10 mouse cellular contexts compared by ENCODE assay signal in genomic region chr11:119720101-119721048, GRCm38 (mm10).
DNase-seq lines count a peak whose midpoint lies in the region; ATAC-seq and TF ChIP-seq lines count a peak whose summit lies in the region.
"Had no signal": no experiment of that assay in that cellular context is flagged by ENCODE, and none has a peak within 500 bp of the region (broad histone marks: within the 10 kb centered on the region; RNA-seq: fewer than 3 reads in every experiment).

No protein-coding gene starts in this region.

- H3K9ac ChIP-seq in forebrain, embryonic 15.5 days (replicated peaks): no peak overlapping the region
- H3K9ac ChIP-seq: intestine, embryonic 15.5 days; liver, embryonic 14.5 days had no signal

- ATAC-seq in forebrain, embryonic 15.5 days (replicated peaks): no peak
- ATAC-seq: forebrain, embryonic 14.5 days; intestine, embryonic 15.5 days had no signal

- 71% methylated on average over 9 of the region's 9 CpGs for WGBS in forebrain, embryonic 15.5 days

- H3K27ac ChIP-seq in layer of hippocampus, adult 2 months: peak overlapping the region; percentile 63
- H3K27ac ChIP-seq in forebrain, embryonic 15.5 days (replicated peaks): no peak overlapping the region
- H3K27ac ChIP-seq: intestine, embryonic 15.5 days; liver, embryonic 14.5 days had no signal

- peaks cover 12% of the 10 kb centered on the region; the same call in 1 of the 2 replicates for H3K4me1 ChIP-seq in forebrain, embryonic 15.5 days

- H3K4me3 ChIP-seq in layer of hippocampus, adult 2 months: no peak overlapping the region
- H3K4me3 ChIP-seq in forebrain, embryonic 15.5 days: no peak overlapping the region
- H3K4me3 ChIP-seq: intestine, embryonic 15.5 days had no signal

- TF ChIP-seq CTCF in layer of hippocampus, adult 2 months (conservative IDR thresholded peaks at IDR 0.05): no peak

- no peaks in the 10 kb centered on the region for H3K9me3 ChIP-seq in forebrain, embryonic 15.5 days
- H3K9me3 ChIP-seq: intestine, embryonic 15.5 days had no signal

- no peak for DNase-seq in layer of hippocampus, adult 2 months (ENCODE audit: low spot score in 2 of 2)
- DNase-seq in layer of hippocampus, postnatal 25 days (ENCODE audit: extremely low spot score in 1 of 2, low spot score in 1 of 2): no peak
- peak; percentile 30 for DNase-seq in gastrocnemius, postnatal 14 days
- peak; percentile 57 to 60 for DNase-seq in heart, postnatal 36 days
- DNase-seq in skeletal muscle tissue, adult 2 months (ENCODE audit: low read depth, low spot score): peak; percentile 47
- no peak for DNase-seq in ovary, adult 18-20 months (ENCODE audit: low spot score)

- H3K4me2 ChIP-seq in forebrain, embryonic 15.5 days (replicated peaks): no peak overlapping the region
- H3K4me2 ChIP-seq: intestine, embryonic 15.5 days had no signal

- intact Hi-C loops in gastrocnemius, postnatal 14 days (cut with DNase I; ENCODE audit: low total_unique reads): no loop called here
- intact Hi-C loops in heart, postnatal 36 days (cut with DNase I): no loop called here

- H3K27me3 ChIP-seq in forebrain, embryonic 15.5 days: no peaks in the 10 kb centered on the region
- H3K27me3 ChIP-seq: intestine, embryonic 15.5 days had no signal

- no peaks in the 10 kb centered on the region for H3K36me3 ChIP-seq in forebrain, embryonic 15.5 days
- H3K36me3 ChIP-seq: intestine, embryonic 15.5 days had no signal

Comparison
In these comparisons a context has a peak if more than half of its experiments do, and no peak if none do; other contexts are left out.
1. DNase-seq: peak in gastrocnemius, postnatal 14 days (single experiment), heart, postnatal 36 days (2 of 2) and skeletal muscle tissue, adult 2 months (single experiment); none in layer of hippocampus, adult 2 months (0 of 2), layer of hippocampus, postnatal 25 days (0 of 2) and ovary, adult 18-20 months (single experiment).